Mouse (Mus musculus): ENCODE measurements around the gene Rabl3.
A peak's percentile ranks its signal among the peaks of the same experiment; 100 is the strongest.

Gene Rabl3

DNA sequence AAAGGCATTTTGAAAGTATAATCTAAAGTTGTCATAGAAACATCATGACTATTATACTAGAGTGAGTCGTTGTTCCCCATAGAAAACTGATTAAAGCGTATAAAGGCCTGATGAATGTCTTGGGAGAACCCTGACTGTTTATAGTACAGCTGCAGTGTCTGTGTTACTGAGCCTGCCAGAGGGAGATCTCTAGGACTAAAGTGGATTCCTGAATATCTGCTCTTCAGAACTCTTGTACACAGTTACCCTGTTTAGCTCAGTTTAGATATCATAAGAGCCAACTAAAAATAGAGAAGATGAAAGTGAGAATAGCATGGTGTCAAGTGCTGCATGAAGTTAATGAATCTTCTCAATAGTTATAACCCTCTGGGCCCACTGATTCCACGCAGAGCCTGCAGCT, 10.6 kb downstream of the Rabl3 start:
- DNase-seq: no peak

DNA sequence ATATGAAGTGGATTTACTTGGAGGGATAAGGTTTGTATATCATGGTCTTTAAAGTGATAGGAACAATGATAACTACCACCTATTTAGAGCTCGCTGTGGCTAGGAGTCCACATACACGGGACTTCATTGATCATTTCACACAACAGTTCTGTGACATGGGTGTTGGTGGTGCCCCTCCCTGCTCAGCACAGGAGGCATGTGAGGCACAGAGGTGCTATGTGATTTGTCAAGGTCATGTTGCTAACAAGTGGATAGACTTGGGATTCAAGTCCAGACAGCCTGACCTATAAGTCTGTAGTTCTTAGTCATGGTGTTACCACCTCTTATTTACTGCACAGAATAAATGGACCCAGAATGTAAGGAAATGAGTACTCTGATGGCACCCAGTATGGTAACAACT, 11.3 kb downstream of the Rabl3 start:
- no peak for DNase-seq

DNA sequence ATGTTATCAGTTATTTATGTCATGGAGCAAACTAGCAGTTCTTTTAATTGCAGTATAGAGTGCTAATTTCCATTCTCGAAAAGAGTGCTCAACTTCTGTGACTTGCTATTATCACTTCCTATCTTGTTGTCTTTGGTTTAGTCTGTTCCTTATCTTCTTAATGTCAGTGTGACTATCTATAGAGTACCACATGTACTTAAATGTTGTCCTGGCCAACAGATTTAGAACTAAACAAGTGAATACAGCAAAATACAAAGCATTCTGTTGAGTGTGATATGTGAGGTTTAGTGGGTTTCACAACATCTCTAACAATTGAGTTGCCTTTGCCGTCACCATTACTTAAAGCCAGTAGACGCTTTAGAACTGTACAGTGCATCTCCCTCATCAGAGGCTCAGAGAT, 13.1 kb downstream of the Rabl3 start:
- no peak for DNase-seq

DNA sequence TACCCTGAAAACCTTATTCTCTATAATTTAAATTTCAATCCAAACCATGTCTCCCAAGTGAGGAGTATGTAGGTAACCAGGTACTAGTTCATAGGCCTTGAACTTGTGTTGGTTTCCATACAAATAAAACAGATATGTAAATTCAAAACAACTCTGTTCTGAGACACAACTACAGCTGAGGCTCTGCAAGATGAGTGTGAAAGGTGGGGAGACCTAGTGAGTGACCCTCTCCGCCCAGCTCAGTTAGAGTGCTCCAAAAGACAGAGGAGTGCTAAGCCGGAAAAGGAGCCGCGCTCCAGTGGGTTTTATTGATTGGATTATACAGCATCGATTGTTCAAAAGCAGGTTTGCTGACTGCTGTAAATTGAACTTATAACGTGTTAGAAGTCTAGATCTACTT, 22.7 kb downstream of the Rabl3 start:
- DNase-seq: no peak

DNA sequence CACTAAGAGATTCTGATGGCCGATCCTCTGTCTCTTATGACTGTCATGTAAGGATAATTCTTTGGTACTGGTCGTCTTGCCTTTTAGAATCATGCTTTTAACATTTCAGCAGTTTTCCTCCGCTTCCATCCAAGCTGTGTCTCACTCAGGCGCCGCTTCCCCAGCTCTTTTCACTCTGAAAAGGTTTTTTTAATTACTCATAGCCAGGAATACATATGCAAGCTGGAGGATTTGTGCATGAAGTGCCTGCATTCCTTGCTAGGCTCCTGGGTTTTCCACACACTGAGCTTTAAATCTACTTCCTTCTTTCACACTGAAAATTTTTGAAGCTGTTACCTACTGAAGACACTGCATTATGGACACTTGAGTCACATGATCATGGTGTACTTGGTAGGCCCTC, 23.3 kb downstream of the Rabl3 start:
- no peak for DNase-seq

DNA sequence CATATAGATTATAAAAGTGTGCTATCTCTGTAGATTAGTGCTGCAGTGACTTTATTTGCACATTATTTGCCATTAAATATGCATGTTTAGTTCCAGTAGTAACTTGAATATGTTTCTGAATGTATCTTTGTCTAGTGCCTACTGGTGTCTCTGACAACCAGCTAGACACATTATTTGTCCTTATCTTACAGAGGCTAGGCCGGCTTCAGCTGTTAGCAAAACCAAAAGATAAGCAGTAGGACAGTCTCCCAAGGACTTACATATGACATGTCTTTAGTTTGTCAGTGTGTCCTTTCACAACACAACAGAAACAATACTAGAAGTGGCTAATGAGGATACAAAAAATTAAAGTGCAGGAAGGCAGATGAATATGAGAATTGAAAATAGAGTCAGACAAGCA, 25.4 kb downstream of the Rabl3 start:
- no peak for DNase-seq

DNA sequence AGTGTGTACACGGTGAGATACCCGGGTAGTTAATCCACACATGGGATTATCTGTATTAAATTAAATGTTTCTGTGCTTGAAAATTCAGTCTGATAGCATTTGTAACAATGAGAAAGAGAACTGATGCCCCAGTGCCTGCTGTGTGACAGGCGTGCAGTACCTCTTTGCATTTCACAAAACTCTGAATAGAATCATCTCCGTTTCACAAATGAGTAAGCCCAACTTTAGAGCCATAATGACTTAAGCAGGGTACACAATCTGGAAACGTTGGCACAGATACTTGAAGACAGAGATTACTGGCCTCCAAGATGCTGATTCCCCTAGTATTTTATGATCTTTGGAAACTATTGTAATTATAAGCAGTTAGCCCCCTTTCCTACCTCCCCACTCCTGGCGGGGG, 26.4 kb downstream of the Rabl3 start:
- DNase-seq: no peak

DNA sequence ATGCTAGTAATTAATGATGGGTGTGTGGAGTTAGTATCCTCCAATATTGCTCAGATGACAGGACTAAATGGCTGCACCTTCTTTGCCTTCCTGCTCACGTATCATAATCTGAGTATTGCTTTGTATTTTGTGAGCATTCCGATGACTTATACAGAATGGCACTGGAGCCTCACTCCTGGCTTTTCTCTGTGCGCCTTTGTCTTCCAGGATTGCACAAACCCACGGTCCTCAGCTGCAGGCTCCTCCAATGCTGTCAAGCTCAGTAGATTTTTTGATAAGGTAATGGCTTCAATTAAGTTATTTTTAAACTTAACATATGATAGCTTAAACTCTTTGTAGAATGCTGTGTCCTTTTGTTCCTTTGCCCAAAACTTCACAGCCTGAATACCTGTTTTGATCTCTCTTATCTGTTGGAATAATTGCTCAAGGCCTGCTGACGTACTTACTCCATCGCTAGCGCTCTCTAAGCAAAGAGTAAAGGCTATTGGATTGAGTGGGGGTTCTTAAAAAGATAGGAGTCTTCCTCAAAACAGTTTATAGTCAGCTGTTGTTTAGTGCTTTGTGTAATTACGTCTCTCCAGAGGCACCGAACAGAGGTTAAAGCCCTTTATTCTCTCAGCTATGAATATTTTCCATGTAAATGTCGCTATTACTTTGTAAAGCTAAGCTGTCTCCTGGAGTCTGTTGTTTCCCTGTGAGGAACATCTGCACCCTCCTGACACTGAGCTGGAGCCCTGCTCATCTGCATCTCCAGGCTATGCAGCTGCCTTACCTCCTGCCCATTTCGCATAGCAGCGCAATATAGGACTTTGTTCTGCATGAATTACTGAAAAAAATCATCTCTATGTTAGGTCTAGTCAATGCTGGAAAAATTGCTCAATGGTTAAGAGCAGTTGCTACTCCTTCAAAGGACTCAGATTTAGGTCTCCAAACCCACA, 27.7 kb downstream of the Rabl3 start:
- DNase-seq: no peak

DNA sequence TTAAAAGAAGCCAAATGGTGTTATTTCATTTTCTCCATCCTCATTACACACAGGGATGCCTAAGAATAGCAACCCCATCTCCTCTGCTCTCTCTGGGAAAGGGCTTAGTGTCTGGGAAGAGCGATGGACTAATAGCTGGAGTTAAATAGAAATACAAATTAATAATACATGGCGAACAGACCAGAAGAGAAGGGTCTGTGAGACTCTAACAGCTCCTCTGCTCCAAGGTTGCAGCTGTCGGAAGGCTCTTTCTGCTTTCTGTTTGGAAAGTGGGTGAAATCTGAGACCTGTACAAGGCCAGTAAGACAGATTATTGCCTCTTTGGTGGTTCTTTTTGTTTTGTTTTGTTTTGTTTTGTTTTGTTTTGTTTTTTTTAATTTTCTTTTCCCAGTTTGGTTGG, 31.9 kb downstream of the Rabl3 start:
- no peak for DNase-seq

DNA sequence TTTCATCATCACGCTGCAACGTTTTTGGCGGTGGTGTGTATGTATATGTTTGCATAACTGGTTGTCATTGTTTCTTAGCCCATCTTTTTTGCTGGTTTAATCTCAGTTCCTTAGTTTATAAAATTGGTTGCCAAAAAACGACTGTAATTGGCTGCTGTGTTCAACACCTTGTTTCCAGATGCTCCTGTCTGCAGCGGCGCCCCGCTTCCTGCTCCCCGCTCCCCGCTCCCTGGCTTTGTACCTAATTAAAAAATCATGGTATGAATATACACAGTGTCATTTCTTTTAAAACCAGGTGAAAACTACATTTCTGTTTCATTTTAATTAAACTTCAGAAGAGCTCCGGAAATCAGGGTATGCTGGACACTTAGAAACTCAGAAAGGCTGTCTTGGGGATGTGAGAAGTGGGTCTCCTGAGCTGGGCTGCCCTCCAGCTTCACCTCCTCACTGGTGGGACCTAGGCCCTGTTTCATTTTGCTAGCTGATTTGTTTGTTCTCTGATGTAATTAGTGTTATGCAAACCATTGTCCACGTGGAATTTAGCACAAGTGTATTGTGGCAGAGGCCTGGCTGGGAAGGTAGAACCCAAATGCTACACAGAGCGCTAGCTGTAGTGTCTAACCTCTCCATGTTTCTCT, 32.6 kb downstream of the Rabl3 start:
- no peak for DNase-seq

DNA sequence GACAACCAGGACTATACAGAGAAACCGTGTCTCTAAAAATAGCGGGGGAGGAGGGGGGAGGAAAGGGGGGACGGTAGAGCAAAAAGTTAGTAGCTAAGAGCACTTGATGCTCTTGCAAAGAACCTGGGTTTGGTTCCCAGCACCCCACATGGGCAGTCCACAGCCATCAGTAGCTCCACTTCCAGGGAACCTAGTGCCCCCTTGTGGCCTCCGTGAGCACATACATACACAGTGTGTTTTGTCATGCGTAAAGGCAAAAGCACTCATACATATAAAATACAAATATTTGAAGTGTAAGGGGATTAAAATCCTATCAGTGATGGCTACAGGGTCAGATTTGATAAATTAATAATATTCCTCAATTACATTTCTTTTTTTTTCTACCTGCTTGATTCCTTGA, 33.4 kb downstream of the Rabl3 start:
- no peak for DNase-seq

DNA sequence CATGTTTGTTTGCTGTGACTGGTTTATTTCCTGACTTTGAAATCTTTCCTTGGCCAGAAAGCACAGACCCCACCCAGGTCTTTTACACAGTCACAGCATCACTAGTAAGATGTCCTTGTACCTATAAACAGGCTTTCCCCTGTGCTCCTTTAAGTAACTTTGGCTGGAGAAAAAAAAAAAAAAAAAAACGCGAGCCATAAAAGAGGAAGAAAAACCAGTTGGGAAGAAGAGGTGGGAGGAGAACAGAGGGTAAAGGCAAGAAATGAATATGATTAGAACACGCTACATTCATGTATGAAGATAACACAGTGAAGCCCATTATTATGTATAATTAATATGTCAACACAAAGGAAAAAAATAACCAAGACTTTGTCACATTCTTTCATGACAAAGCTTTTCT, 35.6 kb downstream of the Rabl3 start:
- no peak for DNase-seq

DNA sequence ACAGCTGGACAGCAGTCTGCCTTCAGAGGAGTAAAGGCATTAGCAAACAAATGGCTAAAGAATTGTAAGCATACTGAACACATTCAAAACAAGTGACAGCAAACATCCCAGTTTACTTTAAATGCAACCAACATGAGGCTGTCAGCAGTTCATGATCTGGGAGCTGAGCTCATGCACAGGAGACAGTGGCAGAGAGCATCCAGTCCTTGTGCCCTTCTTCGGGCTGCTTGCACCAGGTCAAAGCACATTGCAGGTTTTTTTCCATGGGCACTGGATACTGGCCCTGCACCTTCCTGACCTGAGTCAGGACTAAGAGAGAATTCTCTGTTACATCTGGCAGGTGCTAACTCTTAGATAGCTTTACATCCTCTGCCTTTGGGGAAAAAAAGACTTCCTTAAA, 39.9 kb downstream of the Rabl3 start:
- no peak for DNase-seq

DNA sequence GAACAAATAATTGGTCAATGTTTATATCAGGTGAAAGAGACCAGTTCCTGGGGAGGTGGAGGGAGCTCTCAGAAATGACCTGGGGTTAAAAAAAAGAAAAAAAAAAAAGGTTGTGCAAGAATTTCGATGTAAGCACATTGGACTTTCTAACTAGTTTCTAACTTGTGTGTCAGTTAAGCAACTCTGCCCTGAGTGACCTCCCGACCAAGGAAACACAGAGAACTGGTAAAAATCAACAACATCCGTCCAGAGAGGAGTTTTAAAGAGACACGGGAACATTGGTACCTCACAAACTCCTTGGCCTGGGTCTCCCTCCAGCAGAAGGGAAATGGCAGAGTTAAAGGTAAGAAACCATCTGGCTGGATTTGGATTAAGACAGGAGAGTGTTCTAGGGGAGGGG, 40.3 kb downstream of the Rabl3 start, which contains the start of gene Hgd:
Hgd (plus strand) TSS at position 160 of the 400 bp plus-strand sequence.
- DNase-seq: no peak

DNA sequence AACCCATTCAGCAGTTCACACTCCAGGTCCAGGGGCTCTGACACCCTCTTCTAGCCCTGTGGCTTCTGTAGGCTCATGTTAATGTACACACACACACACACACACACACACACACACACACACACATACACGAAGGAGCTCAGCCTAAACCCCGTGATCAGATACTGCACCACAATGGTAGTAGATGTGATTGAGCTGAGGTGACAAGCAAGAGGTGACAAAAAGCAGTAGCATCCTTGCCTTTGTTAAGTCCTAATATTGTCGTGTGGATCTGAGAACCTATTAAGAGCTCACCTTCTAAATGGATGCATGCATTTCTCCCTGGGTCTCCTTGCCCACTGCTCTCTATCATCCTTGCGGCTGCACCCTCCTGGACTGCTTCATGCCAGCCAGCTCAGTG, 41.0 kb downstream of the Rabl3 start:
- DNase-seq: no peak

DNA sequence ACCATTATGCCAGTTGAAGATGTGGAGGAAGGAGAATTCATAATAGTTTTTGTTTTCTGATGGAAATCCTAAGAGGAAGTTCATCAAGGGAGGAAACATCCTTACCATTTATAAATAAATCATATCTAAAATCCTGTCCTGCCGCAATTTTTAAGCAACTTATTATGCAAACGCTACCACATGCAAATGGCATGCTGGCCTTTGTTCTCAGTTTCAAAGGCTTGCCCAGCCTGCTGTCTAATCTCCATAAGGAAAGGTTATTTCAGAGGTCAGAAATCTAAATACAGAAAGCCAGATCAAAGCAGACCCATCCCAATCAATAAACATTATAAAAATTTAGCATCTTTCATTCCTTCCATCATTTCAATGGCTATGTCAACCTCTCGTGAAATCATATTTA, 42.2 kb downstream of the Rabl3 start:
- no peak for DNase-seq

DNA sequence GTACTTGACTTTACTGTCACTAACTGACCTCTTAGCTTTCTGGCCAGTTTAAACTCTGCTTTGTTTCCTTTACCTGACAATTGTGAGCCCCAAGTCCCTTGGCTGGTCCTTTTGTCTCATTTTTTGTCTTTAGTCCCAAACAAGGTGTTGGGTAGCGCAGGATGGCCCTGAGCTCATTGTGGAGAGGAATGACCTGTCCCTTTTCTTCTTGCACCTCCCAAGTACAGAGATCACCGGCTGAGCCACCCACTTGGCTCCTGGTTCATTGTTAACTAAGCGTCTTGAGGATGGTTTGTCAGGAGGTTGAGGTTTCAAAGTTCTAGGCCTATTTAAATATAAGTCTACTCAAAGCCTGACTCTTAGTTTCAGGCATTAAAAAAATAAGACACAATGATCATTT, 43.6 kb downstream of the Rabl3 start:
- peak in 1 of 2 experiments; percentile 30 for DNase-seq

DNA sequence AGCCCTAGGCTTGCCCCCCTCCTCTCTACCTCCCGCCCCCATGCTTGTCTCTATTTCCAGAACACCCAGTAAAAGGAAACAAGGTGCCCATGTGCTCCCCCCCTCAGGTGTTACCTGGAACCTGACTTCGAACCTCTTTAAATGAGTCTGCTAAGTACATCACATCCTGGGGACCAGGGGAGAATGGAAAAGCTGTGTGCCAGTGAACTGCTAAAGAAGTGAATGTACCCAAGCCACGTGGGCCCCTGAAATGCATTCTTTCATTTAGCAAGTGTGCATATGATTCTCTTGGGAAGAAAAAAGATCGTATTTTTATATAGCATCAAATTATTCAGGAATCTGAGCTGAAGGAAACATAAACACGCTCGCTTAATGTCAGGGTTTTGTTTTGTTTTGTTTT, 44.1 kb downstream of the Rabl3 start:
- DNase-seq: no peak

DNA sequence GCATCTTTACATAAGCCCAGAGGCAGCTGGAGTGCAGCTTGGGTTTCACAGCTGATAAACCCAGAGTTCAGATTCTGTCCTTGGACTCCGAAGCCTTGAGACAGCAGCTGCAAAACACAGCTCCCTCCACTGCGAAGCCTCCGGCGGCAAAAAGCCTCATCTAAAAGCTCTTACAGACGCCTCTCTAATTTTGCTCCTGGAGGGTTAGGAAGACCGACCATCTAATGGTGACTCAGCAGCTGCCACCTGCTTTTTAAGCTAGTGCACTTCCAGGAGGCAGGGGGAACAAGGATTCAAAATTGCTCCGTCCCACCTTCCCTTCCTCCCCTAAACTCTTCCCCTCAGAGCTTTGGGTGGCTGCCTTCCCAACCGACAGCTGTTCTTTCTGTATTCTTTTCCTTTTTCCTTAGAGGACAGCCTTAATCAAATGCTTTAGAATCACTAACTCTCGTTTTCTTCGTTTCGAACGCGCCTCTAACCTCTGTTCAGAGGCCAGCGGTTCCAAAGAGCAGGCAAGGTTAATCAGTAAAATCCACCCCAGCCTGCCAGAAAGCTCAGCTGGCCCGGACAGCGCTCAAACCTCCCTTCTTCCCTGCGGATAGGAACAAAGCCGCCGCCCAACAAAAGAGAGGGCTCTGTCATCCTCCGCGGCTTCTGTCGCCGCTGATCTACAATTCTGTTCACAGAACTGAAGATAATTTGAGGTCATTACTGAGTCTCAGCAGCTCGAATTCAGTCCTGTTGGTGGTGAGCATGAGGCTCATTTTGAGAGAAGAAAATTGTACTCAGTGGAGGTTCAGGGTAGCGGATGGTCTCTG, 44.7 kb downstream of the Rabl3 start:
- peak; percentile 69 to 80 for DNase-seq

DNA sequence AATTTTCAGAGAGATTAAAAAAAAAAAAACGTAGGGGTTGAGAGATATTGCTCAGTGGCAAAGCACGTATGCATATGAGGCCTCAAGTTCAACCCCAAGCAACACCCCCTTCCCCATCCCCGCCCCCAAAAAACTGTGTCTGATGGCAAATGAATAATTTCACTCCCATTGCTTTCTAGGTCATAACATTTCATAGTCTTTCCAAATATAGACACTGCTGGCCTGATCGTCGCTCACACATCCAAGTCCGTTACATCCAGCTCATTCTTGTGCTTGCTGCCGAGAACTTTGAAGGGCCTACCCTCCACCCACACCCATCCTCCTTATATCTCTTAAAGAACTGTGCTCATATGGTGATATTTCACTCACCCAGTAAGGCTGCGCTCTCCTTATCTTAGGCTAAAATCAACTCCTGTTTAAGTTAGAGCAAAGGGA, 45.5 kb downstream of the Rabl3 start:
- peak in 1 of 2 experiments; percentile 18 for DNase-seq

DNA sequence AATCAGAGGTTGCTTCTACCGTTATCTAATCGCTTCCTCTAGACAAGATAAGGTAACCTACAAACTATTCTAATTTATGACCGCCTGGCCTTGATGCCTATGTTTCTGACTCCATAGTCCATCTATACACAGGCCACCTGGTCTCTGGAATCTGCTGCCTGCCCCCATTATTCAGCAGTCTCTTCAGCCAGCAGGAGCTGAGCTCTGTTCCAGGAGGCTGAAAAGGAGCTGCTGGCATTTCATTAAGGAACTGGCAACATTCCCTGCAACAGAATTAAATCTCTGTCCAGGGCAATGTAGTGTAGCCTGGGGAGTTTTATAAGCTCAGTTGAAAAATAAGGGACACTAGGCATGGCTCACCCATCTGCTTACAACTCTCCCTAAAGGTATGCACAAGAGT, 51.2 kb downstream of the Rabl3 start:
- no peak for DNase-seq

DNA sequence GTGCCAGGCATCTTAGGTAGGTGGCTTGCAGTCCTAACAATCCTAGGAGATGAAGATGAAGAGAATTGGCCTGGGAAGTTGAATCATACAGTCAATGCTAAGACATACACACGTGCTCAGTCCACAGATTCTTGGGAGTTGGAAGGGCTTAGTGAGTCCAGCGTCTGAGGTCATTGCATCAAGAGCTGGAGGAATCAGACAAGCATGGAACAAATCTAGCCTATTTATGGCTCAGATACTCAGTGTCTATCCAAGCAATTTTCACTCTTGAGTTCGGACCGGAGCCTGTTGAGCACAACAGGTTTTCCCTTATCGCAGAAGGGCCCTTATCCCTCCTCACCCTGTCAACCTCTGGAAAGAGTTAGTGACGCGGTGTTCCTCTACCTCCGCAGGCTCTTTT, 51.9 kb downstream of the Rabl3 start:
- no peak for DNase-seq

DNA sequence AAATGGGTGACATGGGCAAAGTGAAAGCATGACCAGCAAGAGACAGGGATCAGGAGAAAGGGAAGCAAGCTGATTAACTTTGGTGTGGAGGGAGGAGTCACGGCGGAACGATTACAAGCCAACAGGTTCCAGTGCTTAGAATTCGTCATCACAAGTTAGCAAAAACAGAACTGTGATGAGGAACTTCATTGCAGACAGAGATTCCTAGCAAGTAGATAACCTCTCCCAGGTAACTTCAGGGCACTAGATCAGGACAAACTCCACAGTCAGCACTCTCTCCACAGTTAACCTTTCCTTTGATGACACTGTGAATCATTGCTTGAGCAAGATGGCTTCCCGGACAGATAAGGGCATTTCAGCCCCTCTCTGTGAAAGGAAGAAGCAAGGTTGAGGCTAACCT, 57.7 kb downstream of the Rabl3 start:
- DNase-seq: no peak

DNA sequence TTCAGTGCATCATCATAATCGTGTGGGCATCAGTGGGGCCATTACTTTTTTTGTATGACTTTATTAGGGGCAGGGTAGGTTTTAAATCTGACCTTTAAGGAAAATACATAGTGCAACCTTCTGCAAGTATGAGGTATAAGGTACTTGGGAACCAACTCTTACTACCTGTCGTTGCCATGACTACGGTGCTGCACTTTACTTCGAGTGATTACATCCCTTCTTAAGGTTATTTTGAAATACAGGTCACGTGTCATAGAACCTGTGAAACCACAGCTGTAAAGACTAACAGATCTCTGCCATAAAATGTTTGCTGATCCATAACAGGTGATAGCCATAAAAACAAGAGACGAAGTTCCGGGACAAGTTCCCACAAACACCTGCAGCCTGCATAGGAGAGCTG, 58.8 kb downstream of the Rabl3 start:
- DNase-seq: no peak
